Mouse (Mus musculus) gastrocnemius, postnatal 4 days (tissue): ENCODE results near the gene Akr1b8. TPM values are rescaled to one million over a fixed set of nuclear protein-coding genes. Genes with fewer than 3 reads are reported as not detected.
"Not testable (repeated sequence)": the region's sequence is repeated elsewhere in the genome, so short reads cannot be mapped to it uniquely, and the experiment has no call there.

ENCODE experiments used
- DNase-seq, 2 experiments: peaks; one replicate each; pipeline ENCODE4 v3.0.0; 2021 to 2022; ENCODE audit warnings: low spot score in 2 of 2, mixed read lengths in 2 of 2
- long read RNA-seq, 2 experiments: library from polyadenylated mRNA; stranded (forward); transcript quantifications; one replicate each; pipeline ENCODE4 v2.0.0; 2021
- total RNA-seq, 2 experiments: library from RNA; stranded (reverse); gene quantifications; 2 replicates each; pipeline ENCODE4 v1.2.3; 2021

Akr1b8 gene
- total RNA-seq, result 10 to 100 TPM in 1 of 2 experiments, 1 to 10 TPM in 1; 10.0 to 11.3 TPM
- long read RNA-seq, experiment 1, transcript Akr1b8-201 (10 exons, 1,358 nt), result major isoform, 6 of 6 reads
- long read RNA-seq, experiment 1, partial matches to known transcripts, result 0 of 6 reads
- long read RNA-seq, experiment 1, other reads (novel, unspliced or antisense), result 0 of 6 reads
- long read RNA-seq, experiment 2, transcript Akr1b8-201 (10 exons, 1,358 nt), result major isoform, 5 of 5 reads
- long read RNA-seq, experiment 2, partial matches to known transcripts, result 0 of 5 reads
- long read RNA-seq, experiment 2, other reads (novel, unspliced or antisense), result 0 of 5 reads

DNA sequence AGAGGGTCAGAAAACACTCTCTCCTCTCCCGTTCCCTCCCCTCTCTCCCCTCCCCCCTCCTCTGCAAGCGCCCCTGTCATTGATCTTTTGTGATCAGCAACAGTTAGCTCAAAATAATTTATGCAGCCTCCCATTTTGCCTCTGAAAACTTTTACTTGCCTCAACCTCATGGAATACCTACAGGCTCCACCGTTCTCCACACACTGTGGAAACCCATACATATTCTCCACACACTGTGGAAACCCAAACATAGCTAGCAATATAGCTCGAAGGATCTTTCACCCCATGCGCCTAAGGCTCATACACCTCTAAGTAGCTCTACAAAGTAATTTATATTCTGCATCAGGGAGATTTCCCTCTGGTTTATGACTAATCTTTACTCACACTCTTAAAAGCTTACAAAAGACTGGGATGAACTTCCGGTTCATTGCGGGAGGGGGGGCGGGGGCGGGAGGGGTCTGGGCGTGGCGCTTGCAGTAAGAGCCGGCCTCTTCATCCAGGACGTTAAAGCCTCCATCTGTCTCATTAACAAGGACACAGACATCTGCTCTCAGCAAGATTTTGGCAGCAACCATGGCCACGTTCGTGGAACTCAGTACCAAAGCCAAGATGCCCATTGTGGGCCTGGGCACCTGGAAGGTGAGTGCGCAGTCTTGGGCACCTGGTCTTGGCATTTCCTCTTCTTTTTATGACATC is at the start of gene Akr1b8:
Gene Akr1b8 (plus strand): TSS at position 462 of the 696 bp plus-strand sequence.
- peak in 1 of 2 experiments; percentile 19 for DNase-seq

DNA sequence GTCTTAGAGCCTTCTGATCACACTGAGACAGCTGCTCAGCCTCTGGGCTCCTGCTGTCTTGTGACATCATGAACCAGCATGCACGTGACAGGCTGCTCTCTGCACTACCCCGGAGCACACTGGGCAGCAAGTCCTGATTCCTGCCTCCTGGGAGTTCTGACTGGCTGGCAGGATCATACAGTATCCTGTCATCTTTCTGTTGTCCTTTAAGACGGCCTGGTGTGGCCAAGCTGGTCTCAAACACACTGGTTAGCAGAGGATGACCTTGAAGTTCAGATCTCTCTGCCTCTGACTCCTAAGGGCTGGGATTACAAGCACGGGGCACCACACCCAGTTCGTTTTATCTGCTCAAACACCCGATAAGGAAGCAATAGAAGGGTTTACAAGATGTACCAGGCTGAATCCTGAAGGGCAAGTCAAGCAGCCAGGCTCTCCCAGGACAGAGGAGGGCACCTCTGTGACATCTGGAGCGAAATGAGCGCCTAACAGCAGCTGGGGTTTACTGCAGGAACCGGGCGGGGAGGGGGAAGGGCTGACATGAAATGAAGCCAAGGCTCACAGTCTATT is 49.2 kb upstream of the Akr1b8 start:
- peak in 1 of 2 experiments; percentile 35 for DNase-seq

GRCm38 (mm10) chr6:34306797-34307196 is 47.1 kb upstream of the Akr1b8 start:
- DNase-seq, result no peak

- DNase-seq, result no peak
Measured at GRCm38 (mm10) chr6:34309526-34309925, 44.4 kb upstream of the Akr1b8 start.

DNA sequence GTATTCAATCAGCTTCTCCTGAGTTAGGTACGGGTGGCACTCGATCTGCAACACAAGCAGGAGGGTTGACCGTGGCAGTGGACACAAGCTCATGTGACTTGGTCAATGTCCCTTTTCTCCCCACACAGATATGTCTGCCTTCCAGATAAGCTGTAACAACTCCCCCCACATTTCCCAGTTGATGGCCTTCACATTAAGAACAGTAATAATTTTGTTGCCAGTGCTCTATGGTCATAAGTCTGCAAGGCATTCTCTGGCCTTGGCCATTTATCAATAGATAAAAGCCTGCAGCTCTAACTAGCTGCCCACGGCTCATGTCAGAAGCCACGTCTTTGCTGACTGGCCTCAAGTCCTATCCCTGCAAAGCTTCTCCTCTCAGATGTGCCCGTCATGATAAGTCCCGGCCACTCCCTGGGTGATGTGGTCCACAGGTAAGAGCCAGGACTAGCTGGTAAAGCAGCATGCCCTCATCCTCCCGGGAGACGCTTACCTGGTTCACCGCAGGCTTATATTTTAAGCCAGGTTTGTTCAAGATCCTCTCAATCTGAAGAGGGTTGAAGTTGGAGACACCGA is 43.8 kb upstream of the Akr1b8 start:
- DNase-seq, result no peak

- peak in 1 of 2 experiments; percentile 28 for DNase-seq
Measured at GRCm38 (mm10) chr6:34313386-34313785, 40.5 kb upstream of the Akr1b8 start.

- DNase-seq, result peak in 1 of 2 experiments; percentile 41
Measured at GRCm38 (mm10) chr6:34313921-34314320, 40.0 kb upstream of the Akr1b8 start.

DNA sequence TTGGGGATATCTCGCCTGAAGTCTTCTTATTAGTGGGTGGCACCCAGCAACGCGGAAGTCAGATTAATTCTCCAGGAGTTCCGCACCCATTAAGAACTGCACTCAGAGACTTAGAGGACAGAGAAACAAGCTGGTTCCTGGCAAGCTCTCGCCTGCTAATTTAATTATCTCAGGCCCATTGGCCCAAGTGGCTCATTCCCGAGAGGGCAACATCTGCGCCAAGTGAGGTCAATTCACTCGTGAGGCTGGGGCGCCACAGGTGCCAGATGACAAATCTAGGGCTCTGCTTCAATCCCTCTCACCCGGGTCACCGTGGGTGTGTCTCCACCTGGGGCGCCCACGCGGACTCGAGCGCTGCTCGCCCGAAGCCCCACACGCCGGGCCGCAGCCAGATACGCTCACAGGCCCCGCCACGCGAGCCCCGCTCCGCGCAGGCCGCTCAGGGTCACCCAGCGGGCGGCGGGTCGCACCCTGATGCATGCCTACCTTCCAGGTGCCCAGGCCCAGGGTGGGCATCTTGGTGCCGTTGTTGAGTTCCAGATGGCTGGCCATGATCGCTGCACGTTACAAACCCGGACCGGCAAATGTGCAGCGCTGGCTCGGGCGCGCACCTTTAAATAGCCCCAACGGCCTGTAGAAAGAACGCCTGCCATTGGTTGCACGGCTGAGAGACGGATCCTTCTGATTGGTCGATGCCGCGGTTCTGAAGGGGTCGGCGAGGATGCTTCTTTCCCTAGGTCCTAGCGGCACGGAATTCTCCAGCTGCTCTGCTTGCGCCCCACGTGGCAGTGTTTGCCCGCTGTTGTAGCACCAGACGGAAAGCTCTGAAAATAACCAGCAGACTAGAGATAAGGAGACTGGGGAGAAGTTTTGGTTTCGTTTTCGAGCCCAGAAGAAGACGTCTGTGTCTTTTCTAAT is 36.8 kb upstream of the Akr1b8 start, which contains the start of gene Akr1b3:
Gene Akr1b3 (minus strand): TSS at position 625 of the 918 bp plus-strand sequence.
- DNase-seq, result peak; percentile 74 to 89

GRCm38 (mm10) chr6:34318172-34318571 is 35.7 kb upstream of the Akr1b8 start:
- DNase-seq, result peak in 1 of 2 experiments; percentile 20

DNA sequence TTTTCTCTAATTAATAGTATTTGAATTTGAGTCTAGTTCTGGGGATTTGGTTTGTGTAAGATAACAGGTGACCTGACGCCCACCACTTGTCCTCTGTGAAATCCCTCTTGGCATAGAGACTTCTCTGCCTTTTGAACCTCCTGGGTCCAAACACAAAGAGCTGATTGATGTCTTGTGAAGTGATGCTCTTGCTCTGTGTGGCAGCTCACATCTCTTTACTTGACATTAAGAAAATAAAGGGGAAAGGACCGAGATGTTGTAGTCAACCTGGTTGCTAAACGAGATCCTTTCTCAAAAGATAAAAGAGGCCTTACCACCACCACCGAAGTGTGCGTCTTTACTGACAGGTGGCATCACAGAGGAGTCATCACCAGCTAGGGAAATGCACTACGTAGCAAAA is 35.3 kb upstream of the Akr1b8 start:
- no peak for DNase-seq

- DNase-seq, result no peak
Measured at GRCm38 (mm10) chr6:34322121-34322520, 31.8 kb upstream of the Akr1b8 start.

DNA sequence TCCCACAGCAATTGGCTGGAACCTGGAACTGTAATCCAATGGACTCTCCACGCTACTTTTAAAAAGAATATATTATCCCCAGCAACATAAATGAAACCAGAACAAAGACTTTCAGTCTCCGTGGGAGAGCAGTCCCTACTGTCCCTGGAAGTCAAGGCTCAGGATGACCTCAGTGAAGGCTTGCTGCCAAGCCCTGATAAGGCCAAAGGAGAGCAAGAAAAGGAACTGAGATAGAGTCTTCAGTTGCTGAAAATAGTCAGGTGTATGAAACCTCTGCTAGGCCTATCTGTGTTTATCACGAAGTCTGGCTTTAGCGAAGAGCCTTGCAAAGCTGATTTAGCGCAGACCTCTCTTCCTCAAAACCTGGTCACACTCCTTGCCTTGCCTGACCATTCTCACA is 22.5 kb upstream of the Akr1b8 start:
- no peak for DNase-seq

DNA sequence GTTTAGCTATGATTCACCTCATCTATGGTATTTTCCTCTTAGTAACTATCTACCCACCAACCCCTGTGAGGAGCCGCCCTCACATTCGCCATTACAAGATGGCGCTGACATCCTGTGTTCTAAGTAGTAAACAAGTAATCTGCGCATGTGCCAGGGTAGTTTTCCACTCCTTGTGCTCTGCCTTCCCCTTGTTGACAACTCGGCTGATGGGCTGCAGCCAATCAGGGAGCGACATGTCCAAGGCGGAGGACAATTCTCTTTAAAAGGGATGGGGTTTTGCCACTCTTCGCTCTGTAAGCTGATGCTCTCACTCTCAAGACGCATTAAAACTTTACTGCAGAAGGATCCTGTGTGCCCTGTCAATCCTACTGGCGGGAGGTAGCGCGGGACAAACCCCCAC is 22.1 kb upstream of the Akr1b8 start:
- not testable (repeated sequence) for DNase-seq

DNA sequence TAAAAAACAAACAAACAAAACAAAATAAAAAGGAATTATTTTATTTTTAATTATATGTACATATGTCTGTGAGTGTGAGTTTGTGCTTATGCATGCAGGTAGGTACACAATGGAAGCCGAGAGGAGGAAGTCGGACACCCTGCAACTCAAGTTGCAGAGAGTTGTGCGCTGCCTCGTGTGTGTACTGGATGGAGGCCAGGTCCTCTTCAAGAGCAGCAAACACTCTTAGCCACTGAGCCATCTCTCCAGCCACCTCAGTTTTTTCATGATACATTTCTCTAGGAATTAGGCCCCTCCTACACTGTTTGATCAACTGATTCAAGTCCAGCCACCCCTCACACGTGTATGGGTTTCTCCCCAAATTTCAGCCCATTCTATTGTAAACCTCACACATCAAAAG is 19.2 kb upstream of the Akr1b8 start:
- DNase-seq, result no peak

- no peak for DNase-seq
Measured at GRCm38 (mm10) chr6:34337799-34338198, 16.1 kb upstream of the Akr1b8 start.

GRCm38 (mm10) chr6:34341991-34342390 is 11.9 kb upstream of the Akr1b8 start:
- no peak for DNase-seq

DNA sequence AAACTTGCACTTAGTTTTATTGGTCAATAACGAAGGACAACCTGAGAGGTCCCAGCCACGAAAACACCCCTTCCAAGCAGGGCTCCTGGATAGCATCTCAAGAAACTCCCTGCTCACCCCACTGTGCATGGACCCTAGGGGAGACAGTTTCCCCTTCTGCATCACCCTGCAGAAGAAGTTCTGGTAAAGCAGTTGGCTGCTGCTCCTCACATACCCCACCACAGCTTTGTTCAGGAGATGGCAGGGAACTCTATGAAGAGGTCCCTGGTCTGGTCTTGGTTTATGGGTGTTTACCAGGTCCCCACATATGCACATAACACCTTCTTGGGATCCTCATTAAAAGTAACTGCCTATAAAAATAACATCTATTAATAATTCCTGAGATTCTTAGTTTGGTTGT is 11.4 kb upstream of the Akr1b8 start:
- DNase-seq, result no peak

DNA sequence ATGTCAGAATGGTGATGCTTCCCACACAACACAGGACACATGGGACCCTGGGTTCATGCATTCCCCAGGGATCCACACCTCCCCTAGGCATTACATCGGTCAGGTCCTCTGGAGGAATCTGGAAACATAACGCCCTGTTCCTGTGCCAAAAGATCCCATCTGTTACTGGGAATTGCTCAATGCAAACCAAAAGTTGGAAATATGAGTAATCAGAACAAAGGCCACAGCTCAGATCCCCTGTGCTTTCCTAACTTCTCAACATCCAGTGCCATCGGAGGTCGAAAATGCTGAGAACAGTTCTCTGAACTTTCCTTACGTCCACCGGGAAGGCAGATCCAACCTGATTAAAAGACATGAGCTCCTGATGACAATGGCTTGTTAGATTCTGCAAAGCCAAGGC is 10.5 kb upstream of the Akr1b8 start:
- no peak for DNase-seq

DNA sequence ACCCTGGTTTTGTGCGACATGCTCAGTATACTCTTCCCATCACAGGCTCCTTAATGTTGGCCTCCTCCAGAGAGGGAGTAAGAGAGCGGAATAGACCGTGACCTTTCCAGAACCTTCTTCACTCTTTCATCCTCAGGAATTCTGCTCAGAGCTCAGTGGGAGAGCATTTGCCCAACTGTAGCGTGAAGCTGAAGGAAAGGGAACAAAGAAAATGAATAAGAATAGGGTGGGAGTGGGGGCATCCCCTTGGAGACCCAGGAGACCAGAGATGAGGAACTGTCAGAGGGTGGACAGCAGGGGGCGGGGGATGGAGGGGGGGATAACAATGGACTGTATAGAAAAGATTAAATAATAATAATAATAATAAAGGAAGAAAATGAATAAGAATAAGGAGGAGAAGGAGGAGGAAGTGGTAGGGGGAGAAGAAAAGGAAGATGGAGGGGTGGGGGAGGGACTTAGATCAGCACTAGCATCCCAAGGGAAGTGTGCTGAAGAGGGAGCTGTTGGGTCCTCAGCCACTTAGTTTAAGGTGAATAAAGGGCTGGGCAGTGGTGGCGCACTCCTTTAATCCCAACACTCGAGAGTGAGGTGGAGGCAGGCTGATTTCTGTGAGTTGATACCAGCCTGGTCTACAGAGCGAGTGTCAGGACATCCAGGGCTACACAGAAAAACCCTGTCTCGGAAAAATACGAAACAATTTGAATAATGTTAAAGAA is 9.6 kb upstream of the Akr1b8 start:
- DNase-seq, result no peak

DNA sequence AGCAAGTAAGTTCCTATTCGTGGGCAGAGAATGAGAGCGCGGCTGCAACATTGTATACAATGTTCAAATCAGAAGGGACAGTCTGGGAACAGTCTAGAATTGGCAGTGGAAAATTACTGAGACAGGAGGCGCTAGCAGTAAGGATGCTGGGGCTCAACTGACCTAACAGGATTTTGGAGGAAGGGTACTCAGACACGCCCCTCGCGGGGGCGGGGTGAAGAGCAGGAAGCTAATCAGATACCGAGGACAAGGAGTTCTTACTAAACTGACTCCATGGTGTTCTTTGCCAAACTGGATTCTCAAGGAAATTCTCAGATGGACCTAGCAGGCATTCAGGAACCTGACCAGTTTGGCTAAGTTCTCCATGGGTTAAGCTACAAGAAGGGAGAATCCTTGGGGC is 9.0 kb upstream of the Akr1b8 start:
- no peak for DNase-seq
